Mouse (Mus musculus) heart, postnatal 36 days (tissue): ENCODE measurements at regions not wholly inside any gene's neighbourhood (a gene's known extent, or its start where the extent isn't known, plus 50 kb on each side); places are given as distances from the start of the nearest gene placed in this dataset.

Experiments
- DNase-seq, 2 experiments: peaks; one replicate each; pipeline ENCODE4 v3.0.0; 2021 to 2022
- intact Hi-C: fragments of 180-260 bp; cut with DNase I; formaldehyde crosslinking; loops from one replicate; pipeline ENCODE4 v1.15.1; 2025

- no peak for DNase-seq
- intact Hi-C loops = no loop called here
Observed at GRCm38 (mm10) chr2:166216512-166216865, 61.0 kb upstream of the Sulf2 start.

- DNase-seq = no peak
- intact Hi-C loops = no loop called here
Observed at GRCm38 (mm10) chr2:166215610-166216511, 60.4 kb upstream of the Sulf2 start.

GRCm38 (mm10) chr2:166215191-166215590 lies 59.7 kb upstream of the Sulf2 start:
- intact Hi-C loops = no loop called here
- DNase-seq = no peak

GRCm38 (mm10) chr2:166207145-166207508 lies 51.7 kb upstream of the Sulf2 start:
- intact Hi-C loops = no loop called here
- DNase-seq = no peak

- no peak for DNase-seq
- intact Hi-C loops = no loop called here
Observed at GRCm38 (mm10) chr2:166206396-166207144, 51.1 kb upstream of the Sulf2 start.
